Mouse (Mus musculus) urinary bladder, postnatal 4 days (tissue): ENCODE results near the gene Card14.
"Not testable (repeated sequence)": the region's sequence is repeated elsewhere in the genome, so short reads cannot be mapped to it uniquely, and the experiment has no call there.

Experiments used
- DNase-seq, 2 experiments: peaks; one replicate each; pipeline ENCODE4 v3.0.0; 2021 to 2022; ENCODE audit warnings: low spot score in 2 of 2

Card14 gene

DNA sequence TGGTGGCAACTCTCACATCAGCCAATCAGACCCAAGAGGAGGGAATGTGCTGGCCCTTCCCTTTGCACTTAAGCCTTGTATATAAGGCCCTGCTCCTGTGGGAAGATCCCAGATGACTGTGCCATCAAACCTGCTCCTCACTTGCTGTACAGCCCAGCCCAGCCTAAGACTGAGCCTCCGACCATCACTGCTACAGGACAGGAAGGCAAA is at the start of gene Card14:
Gene Card14 (plus strand): TSS at position 111 of the 210 bp plus-strand sequence.
- no peak for DNase-seq

DNA sequence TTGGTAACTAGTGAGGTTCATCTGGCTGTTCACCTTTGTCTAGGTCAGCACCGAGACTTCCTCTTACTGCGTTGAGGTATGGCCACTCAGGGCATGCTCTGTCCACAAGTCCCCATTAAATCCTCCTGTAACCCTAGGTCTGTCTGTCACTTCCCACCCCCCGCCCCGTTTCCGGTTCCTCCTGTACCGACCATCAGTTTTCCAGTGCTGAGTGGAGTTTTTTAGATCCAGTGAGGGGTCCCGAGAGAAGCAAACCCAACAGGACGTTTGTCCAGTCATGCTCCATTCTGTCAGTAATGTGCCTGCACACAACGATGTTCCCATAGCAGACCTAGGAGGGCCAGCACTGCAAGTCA is 49.4 kb upstream of the Card14 start:
- DNase-seq: no peak

- peak in 1 of 2 experiments; percentile 62 for DNase-seq
Observed at GRCm38 (mm10) chr11:119258572-119259322, 48.8 kb upstream of the Card14 start.

- no peak for DNase-seq
Observed at GRCm38 (mm10) chr11:119259977-119260376, 47.6 kb upstream of the Card14 start.

GRCm38 (mm10) chr11:119264413-119264812 is 43.2 kb upstream of the Card14 start:
- no peak for DNase-seq

DNA sequence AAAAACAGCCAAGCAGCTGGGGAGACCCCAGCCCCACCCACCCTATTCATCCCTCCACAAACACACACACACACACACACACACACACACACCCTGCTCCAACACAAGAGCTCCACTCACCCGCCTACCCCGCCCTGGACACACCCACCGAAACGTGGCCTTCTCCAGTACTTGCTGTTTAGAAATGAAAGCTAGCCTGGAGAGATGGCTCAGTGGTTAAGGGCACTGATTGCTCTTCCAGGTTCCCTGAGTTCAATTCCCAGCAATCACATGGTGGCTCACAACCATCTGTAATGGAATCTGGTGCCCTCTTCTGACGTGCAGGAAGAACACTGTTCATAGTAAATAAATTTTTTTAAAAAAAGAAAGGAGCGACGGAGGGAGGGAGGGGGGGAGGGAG is 41.8 kb upstream of the Card14 start:
- DNase-seq: no peak

DNA sequence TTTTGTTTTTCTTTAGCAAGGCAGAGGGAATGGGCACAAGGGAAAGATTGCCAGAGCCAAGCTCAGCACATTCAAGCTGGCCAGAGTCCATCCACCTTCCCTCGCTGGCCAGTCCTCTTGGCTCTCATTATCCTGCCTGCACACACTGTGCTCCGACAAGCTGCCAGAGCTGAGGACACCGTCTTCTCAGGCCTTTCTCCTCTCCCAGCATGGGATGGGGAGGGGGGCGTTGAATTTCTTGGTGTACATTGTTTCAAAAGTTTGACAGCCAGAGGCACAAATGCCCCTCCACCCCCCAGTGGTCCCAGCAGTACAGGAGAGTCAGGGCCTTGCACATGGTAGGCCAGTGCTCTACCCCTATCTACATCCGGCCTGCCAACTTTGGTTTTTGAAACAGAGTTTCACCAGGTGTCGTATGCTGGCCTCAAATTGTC is 40.3 kb upstream of the Card14 start:
- DNase-seq: peak in 1 of 2 experiments; percentile 65

DNA sequence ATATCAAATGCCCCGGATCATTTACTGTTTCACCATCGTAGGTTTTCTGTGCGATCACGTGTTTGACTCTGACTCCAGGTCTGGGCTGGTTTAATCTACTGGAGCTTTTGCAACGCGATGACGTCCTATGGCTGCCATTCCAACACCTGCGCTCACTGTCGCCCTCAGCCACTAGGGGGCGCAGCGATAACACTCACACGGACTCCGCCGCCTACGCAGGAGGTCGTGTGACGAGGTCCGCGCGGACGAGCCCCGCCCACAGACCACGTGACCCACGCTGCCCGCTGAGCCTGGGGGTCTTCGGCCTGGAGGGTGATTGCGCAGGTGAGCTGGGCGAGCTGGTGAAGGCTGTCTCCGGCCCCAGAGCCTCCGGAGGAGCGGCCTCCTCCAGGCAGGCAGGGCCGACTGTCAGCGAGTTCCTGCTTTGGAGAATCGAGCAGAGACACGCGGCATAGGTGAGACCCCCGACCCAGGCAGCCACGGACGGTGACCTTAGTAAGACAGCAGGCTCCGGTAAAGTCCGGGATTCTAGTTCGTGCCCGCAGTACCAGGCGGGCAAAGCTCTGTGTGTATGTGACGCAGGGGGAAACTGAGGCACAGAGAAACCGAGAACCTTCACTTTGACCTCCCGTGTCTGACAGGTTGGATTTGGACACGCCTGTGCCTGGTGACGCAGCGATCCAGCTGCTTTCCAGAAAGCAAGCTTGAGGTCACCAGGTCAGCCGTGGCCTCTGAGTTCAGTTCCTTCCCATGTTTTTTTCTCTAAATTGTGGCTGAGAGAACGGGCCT is 39.6 kb upstream of the Card14 start, which contains the start of gene Gaa:
Gene Gaa (plus strand): TSS at position 120 of the 789 bp plus-strand sequence.
- peak; percentile 87 to 96 for DNase-seq

DNA sequence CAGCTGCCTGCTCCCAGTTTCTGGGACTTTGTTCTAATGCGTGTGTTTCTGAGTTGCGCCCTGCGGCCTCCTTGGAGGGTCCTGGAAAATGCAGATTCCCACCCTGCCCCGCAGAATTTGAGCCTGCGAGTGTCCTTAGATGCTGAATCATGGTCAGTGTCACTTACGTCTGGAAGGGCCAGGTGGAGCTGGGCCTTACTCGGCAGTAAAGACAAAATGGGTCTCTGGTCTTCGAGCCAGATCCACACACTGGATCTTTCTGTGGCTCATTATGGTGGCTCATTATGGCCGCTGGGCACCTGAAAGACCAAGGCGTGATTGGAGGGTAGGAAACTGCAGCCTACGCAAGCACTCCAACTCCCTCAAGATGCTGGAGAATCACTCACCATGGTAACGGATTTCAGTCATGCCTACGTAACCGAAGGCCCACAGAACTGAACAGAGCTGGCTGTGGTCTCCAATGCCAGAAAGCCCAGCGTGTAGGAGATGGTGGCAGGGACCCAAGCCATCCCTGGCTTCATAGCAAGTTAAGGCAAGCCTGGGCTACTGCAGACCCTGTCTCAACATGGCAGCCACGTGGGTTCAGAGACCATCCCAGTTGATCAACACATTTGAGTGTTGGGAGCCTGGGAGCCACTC is 38.9 kb upstream of the Card14 start:
- no peak for DNase-seq

- DNase-seq: not testable (repeated sequence)
Observed at GRCm38 (mm10) chr11:119272492-119272891, 35.1 kb upstream of the Card14 start.

GRCm38 (mm10) chr11:119273186-119273930 is 34.2 kb upstream of the Card14 start:
- DNase-seq: no peak

GRCm38 (mm10) chr11:119281030-119281429 is 26.5 kb upstream of the Card14 start:
- DNase-seq: no peak

- DNase-seq: no peak
Observed at GRCm38 (mm10) chr11:119285791-119286527, 21.6 kb upstream of the Card14 start.

GRCm38 (mm10) chr11:119287207-119287992 is 20.2 kb upstream of the Card14 start:
- DNase-seq: no peak

- not testable (repeated sequence) for DNase-seq
Observed at GRCm38 (mm10) chr11:119292861-119293260, 14.7 kb upstream of the Card14 start.

DNA sequence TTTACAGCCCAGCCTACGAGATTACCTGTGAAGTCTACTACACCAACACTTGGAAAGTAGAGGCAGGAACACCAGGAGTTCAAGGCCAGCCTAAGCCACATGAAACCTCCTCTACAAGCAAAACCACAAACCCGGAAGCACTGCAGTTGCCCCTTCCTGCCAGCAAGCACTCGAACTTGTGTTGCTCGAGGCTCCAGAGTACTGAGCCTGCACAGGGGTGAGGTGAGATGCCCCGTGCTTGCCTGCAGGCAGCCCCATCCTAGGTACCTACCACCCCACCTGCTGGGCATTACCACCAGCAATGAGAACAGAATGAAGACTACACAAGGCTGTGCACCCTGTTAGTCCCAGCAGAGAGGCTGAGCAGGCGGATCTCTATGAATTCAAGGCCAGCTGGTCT is 9.6 kb upstream of the Card14 start:
- no peak for DNase-seq

- DNase-seq: no peak
Observed at GRCm38 (mm10) chr11:119298917-119299316, 8.7 kb upstream of the Card14 start.

DNA sequence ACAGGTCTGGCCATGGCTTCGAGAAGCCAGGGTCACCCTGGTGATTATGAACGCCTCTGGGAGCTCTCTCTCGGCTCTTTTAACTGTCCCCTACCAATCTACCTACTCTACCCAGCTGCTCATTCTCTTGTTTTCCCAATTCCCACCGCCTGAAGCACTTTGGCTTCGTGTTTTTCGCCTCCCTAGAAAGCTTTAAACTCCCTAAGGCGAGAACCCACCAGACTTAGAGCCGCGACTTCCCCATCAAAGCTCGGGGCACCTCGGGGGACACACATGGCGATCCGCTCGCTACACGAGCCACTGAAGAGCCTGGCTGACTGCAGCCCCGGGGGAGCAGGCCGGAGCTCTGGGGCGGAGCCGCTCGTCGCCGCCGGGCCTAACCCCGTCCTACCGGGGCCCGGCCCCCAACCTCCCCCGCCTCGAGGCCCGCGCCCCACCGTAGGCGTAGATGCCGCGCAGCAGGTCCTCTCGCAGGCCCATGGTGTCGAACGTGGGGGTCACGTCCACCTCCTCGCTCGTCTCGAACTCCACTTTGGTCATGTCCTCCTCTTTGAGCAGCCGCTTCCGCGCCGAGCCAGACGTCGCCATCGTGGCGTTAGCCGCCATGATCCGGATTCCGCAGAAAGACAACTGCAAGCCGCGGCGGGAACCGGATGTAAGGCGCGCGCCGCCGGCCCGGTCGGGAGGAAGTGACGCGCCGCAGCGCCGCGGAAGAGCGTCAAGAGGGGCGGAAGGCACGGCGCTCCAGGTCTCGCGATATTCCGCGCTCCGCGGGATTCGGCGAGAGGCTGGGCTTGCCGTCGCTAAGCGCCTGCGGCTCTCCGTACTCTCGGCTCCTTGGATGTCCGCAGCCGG is 8.0 kb upstream of the Card14 start, which contains the start of gene Eif4a3:
Gene Eif4a3 (minus strand): TSS at position 699 of the 855 bp plus-strand sequence.
- peak; percentile 93 to 98 for DNase-seq

DNA sequence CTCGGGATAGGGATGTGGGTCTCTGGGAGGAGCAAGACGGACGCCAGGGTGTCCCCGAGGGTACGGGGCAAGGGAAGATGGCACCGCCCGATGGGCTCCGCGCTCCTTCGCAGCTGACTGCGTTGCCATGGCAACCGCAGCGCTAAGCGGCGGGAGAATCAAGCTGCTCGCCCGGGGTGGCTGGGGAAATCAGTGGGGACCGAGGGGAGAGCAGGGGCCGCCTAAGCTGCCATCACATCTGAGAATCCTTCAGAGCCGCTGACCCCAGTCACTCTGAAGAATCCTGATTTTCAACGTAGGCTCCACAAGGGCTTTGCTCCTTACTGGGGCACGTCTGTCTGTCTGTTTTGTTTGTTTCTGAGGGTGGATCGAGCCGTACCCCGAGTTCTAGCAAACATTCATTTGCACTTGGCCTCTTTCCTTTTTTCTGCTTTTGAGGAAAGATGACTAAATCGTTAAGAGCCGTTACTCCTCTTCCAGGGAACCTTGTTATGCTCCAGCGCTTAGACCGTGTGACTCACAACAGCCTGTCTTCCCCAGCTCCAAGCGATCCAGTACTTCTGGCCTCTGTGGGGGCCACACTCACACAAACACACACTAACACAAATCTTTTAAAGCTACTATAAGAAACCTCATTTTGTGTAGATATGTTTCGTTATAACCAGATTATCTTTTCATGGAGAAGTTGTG is 7.2 kb upstream of the Card14 start:
- no peak for DNase-seq
